Mouse (Mus musculus): Measurements from ENCODE around the gene AF067063. TPM values are rescaled to one million over a fixed set of nuclear protein-coding genes. Genes with fewer than 3 reads are reported as not detected.

AF067063 gene
- polyA plus RNA-seq, 1 experiment = not detected

DNA sequence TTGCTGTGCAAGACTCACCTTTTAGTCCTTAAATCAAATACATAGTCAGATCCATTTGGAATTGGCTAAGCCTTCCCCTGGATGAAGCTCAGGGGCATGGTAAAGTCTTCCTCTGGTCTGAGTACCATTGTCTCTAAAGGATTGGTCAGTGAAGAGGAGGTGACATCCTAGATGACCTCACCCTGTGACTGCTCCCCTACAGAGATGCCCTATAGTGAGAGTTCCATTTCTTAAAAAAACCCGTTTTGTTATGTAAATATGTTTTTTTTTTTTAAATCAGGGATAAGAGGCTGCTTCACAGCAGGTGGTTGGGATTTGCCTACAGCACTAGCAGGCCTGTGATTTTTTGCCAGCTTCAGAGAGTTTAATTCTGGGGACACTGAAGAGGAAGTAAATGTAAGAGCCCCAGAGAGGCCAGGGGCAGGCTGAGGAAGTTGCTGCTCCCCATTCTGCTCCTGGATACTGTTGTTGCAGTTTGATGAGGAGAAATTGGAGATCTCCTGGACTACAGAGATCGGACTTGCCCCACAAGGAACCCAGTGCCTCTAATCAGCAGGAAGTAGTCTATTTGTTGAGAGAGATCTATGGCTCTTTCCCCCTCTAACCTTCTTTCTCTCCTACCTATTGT is 12.3 kb downstream of the AF067063 start:
- Histone ChIP-seq H3K36me3 (ENCODE audit: control insufficient read depth, insufficient read depth, low read length) (no peaks in the 10 kb centered on the region), H3K27me3 (ENCODE audit: control insufficient read depth, insufficient read depth, low read length) (no peaks in the 10 kb centered on the region), H3K4me3 (ENCODE audit: control insufficient read depth, insufficient read depth, low read length) (no peak overlapping the region), H3K4me1 (replicated peaks; ENCODE audit: control insufficient read depth, insufficient read depth, low read length) (no peaks in the 10 kb centered on the region), H3K27ac (ENCODE audit: control insufficient read depth, insufficient read depth, low read length) (no peak overlapping the region)
- DNase-seq = no peak
- 43% methylated on average over 2 of the region's 2 CpGs for WGBS
- TF ChIP-seq POLR2A (IDR thresholded peaks at IDR 0.05; ENCODE audit: control insufficient read depth, extremely low read depth, insufficient read depth, low read length, poor library complexity) = no peak
- TF ChIP-seq CTCF (IDR thresholded peaks at IDR 0.05; ENCODE audit: borderline replicate concordance, control insufficient read depth, extremely low read depth, insufficient read depth, low read length, poor library complexity) = no peak

GRCm38 (mm10) chr13:119816798-119817197 is 13.2 kb downstream of the AF067063 start:
- 88% methylated on average over 8 of the region's 8 CpGs for WGBS
- no peak for TF ChIP-seq CTCF (IDR thresholded peaks at IDR 0.05; ENCODE audit: borderline replicate concordance, control insufficient read depth, extremely low read depth, insufficient read depth, low read length, poor library complexity)
- TF ChIP-seq POLR2A (IDR thresholded peaks at IDR 0.05; ENCODE audit: control insufficient read depth, extremely low read depth, insufficient read depth, low read length, poor library complexity) = no peak
- no peak overlapping the region for H3K27ac ChIP-seq (ENCODE audit: control insufficient read depth, insufficient read depth, low read length)
- H3K36me3 ChIP-seq (ENCODE audit: control insufficient read depth, insufficient read depth, low read length) = no peaks in the 10 kb centered on the region
- no peak for DNase-seq
- H3K4me1 ChIP-seq (replicated peaks; ENCODE audit: control insufficient read depth, insufficient read depth, low read length) = no peaks in the 10 kb centered on the region
- no peaks in the 10 kb centered on the region for H3K27me3 ChIP-seq (ENCODE audit: control insufficient read depth, insufficient read depth, low read length)
- no peak overlapping the region for H3K4me3 ChIP-seq (ENCODE audit: control insufficient read depth, insufficient read depth, low read length)

DNA sequence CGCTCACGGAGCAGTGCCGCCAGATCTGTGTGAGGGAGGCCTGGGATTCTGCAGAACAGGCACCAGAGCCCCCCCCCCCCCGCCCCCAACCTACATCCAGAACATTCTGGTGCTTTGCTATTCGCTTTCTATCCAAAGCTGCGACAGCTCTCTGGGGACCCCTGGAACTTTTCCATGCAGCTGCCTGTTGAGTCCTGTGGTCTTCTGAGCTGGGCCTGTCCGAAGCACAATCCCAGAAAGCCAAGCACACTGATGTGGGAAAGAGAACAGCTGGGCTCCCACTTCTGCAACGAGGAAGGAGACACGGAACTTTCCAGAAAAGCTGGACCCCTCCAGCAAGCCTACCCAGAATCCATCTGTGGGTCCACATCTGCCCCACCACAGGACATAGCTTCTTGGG is 20.0 kb downstream of the AF067063 start:
- H3K27ac ChIP-seq (ENCODE audit: control insufficient read depth, insufficient read depth, low read length) = no peak overlapping the region
- no peak overlapping the region for H3K4me3 ChIP-seq (ENCODE audit: control insufficient read depth, insufficient read depth, low read length)
- no peak for TF ChIP-seq POLR2A (IDR thresholded peaks at IDR 0.05; ENCODE audit: control insufficient read depth, extremely low read depth, insufficient read depth, low read length, poor library complexity)
- no peak for TF ChIP-seq CTCF (IDR thresholded peaks at IDR 0.05; ENCODE audit: borderline replicate concordance, control insufficient read depth, extremely low read depth, insufficient read depth, low read length, poor library complexity)
- no peak for DNase-seq
- H3K27me3 ChIP-seq (ENCODE audit: control insufficient read depth, insufficient read depth, low read length) = no peaks in the 10 kb centered on the region
- no peaks in the 10 kb centered on the region for H3K36me3 ChIP-seq (ENCODE audit: control insufficient read depth, insufficient read depth, low read length)
- 92% methylated on average over 9 of the region's 9 CpGs for WGBS
- H3K4me1 ChIP-seq (replicated peaks; ENCODE audit: control insufficient read depth, insufficient read depth, low read length) = no peaks in the 10 kb centered on the region

GRCm38 (mm10) chr13:119808937-119809336 is 21.1 kb downstream of the AF067063 start:
- H3K4me1 ChIP-seq (replicated peaks; ENCODE audit: control insufficient read depth, insufficient read depth, low read length) = no peaks in the 10 kb centered on the region
- H3K27me3 ChIP-seq (ENCODE audit: control insufficient read depth, insufficient read depth, low read length) = no peaks in the 10 kb centered on the region
- H3K27ac ChIP-seq (ENCODE audit: control insufficient read depth, insufficient read depth, low read length) = no peak overlapping the region
- WGBS = 42% methylated on average over 2 of the region's 2 CpGs
- H3K36me3 ChIP-seq (ENCODE audit: control insufficient read depth, insufficient read depth, low read length) = no peaks in the 10 kb centered on the region
- no peak overlapping the region for H3K4me3 ChIP-seq (ENCODE audit: control insufficient read depth, insufficient read depth, low read length)
- no peak for DNase-seq
- TF ChIP-seq CTCF (IDR thresholded peaks at IDR 0.05; ENCODE audit: borderline replicate concordance, control insufficient read depth, extremely low read depth, insufficient read depth, low read length, poor library complexity) (no peak), POLR2A (IDR thresholded peaks at IDR 0.05; ENCODE audit: control insufficient read depth, extremely low read depth, insufficient read depth, low read length, poor library complexity) (no peak)

DNA sequence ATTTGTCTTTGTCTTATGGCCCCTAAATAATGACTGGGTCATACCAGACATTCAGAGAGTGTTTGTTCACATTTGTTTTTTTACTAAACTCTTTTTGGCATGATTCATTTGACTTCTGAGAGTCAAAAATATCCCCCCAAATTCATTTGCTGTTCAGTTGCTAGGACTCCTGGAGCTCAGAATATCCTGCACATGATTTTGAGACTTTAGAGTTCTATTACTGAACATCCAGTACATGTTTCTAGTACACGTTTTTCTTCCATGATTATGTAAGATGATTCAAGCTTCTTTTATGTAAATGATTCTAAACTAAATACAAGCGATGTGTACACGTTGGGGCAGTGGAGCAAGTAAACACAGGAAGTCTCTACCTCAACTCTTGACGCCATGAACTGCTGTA is 32.4 kb downstream of the AF067063 start:
- DNase-seq = no peak
- WGBS = 78% methylated on average over 4 of the region's 4 CpGs
- TF ChIP-seq CTCF (IDR thresholded peaks at IDR 0.05; ENCODE audit: borderline replicate concordance, control insufficient read depth, extremely low read depth, insufficient read depth, low read length, poor library complexity) = no peak
- no peak for TF ChIP-seq POLR2A (IDR thresholded peaks at IDR 0.05; ENCODE audit: control insufficient read depth, extremely low read depth, insufficient read depth, low read length, poor library complexity)
- H3K27me3 ChIP-seq (ENCODE audit: control insufficient read depth, insufficient read depth, low read length) = no peaks in the 10 kb centered on the region
- H3K27ac ChIP-seq (ENCODE audit: control insufficient read depth, insufficient read depth, low read length) = no peak overlapping the region
- H3K4me3 ChIP-seq (ENCODE audit: control insufficient read depth, insufficient read depth, low read length) = no peak overlapping the region
- H3K36me3 ChIP-seq (ENCODE audit: control insufficient read depth, insufficient read depth, low read length) = no peaks in the 10 kb centered on the region
- no peaks in the 10 kb centered on the region for H3K4me1 ChIP-seq (replicated peaks; ENCODE audit: control insufficient read depth, insufficient read depth, low read length)

- H3K4me1 ChIP-seq (replicated peaks; ENCODE audit: control insufficient read depth, insufficient read depth, low read length) = peaks cover 12% of the 10 kb centered on the region
- DNase-seq = no peak
- TF ChIP-seq CTCF (IDR thresholded peaks at IDR 0.05; ENCODE audit: borderline replicate concordance, control insufficient read depth, extremely low read depth, insufficient read depth, low read length, poor library complexity) (no peak), POLR2A (IDR thresholded peaks at IDR 0.05; ENCODE audit: control insufficient read depth, extremely low read depth, insufficient read depth, low read length, poor library complexity) (no peak)
- H3K36me3 ChIP-seq (ENCODE audit: control insufficient read depth, insufficient read depth, low read length) = peaks cover 10% of the 10 kb centered on the region; the same call in 1 of the 2 replicates
- H3K27me3 ChIP-seq (ENCODE audit: control insufficient read depth, insufficient read depth, low read length) = no peaks in the 10 kb centered on the region
- H3K4me3 ChIP-seq (ENCODE audit: control insufficient read depth, insufficient read depth, low read length) = no peak overlapping the region
- 92% methylated on average over 5 of the region's 5 CpGs for WGBS
- no peak overlapping the region for H3K27ac ChIP-seq (ENCODE audit: control insufficient read depth, insufficient read depth, low read length)
Measured at GRCm38 (mm10) chr13:119792791-119793404, 37.1 kb downstream of the AF067063 start.
